In the genomic region with DNA sequence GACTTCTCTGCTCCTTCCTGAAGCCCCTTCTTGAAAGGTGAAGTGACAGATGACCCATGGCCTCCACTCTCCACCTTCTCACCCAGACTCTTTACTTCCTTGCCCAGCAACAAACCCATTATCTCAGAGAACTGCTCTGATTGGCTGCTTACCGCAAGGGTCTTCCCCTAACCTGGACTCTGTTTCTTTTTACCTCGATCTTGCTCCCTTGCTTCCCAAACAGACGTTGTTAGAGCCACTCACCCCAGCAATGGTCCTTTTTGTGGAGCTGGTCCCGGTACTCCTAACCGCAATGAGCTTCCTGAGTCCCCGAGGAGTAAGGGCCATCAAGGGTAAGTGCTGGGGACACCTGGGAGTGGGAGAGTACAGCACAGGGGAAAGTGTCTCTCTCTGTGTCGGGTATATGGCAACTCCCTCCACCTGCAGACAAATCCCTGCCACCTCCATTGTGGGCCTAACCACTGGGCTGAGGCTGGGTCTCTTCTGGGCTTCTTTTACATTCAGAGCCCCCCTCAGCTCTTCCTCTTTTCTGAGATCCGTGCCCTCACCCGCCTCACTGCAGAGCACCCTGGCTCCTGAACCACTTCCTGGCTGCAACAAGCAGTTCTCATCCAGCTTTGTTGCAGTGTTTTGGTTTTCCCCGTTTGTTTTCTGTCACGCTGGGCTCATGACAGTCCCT, we compare ENCODE assay signal across 13 mouse cellular contexts. TPM values are rescaled to one million over a fixed set of nuclear protein-coding genes. Genes with fewer than 3 reads are reported as not detected.
DNase-seq lines count a peak whose midpoint lies in the region; ATAC-seq and TF ChIP-seq lines count a peak whose summit lies in the region.
"Had no signal": no experiment of that assay in that cellular context is flagged by ENCODE, and none has a peak within 500 bp of the region (broad histone marks: within the 10 kb centered on the region; RNA-seq: fewer than 3 reads in every experiment).

A gene (plus strand): TSS at position 144 of the 679 bp plus-strand sequence.

- WGBS in heart, embryonic 16.5 days, result 28% methylated on average over 11 of the region's 11 CpGs
- WGBS in spleen, adult 2 months, result 3% methylated on average over 11 of the region's 11 CpGs

- no peaks in the 10 kb centered on the region for H3K9me3 ChIP-seq in heart, embryonic 16.5 days (replicated peaks; ENCODE audit: control insufficient read depth, low read length)

- peak within 1 kb of the TSS; percentile 10; the same call in 1 of the 2 replicates for H3K4me2 ChIP-seq in heart, embryonic 16.5 days (ENCODE audit: low read depth, low read length)

- no peak for DNase-seq in heart, adult 11 months
- peak; percentile 68 to 69 for DNase-seq in B cell, adult 2 months
- peak in 1 of 2 experiments; percentile 71 for DNase-seq in spleen, adult 2 months (ENCODE audit: low read depth in 1 of 2, low spot score in 2 of 2)
- DNase-seq in frontal cortex, postnatal 10 days (ENCODE audit: low spot score in 2 of 2), result no peak
- no peak for DNase-seq in urinary bladder, adult 2 months (ENCODE audit: low spot score)
- no peak for DNase-seq in urinary bladder, postnatal 14 days (ENCODE audit: low spot score)
- DNase-seq: cerebellum, postnatal 36 days; gastrocnemius, adult 2 months; heart, postnatal 36 days; kidney, postnatal 10 days; right cerebral cortex, adult 18-20 months had no signal

- TF ChIP-seq POLR2A in spleen, adult 2 months (IDR thresholded peaks at IDR 0.05; ENCODE audit: low read depth, low read length), result peak; percentile 11

- peak within 1 kb of the TSS; percentile 14; the same call in 1 of the 2 replicates for H3K4me3 ChIP-seq in heart, embryonic 16.5 days (ENCODE audit: low read length)
- peak within 1 kb of the TSS; percentile 69 for H3K4me3 ChIP-seq in spleen, adult 2 months (ENCODE audit: extremely low read depth, insufficient read depth, insufficient read length)
- H3K4me3 ChIP-seq: gastrocnemius, adult 2 months had no signal

- 0 out of 2 replicates have a peak within 1 kb of the TSS, but pooled peaks have one; percentile 6 for H3K27ac ChIP-seq in heart, embryonic 16.5 days (ENCODE audit: low read length)
- H3K27ac ChIP-seq in spleen, adult 2 months (ENCODE audit: insufficient read depth, low read length), result peak within 1 kb of the TSS; percentile 96
- H3K27ac ChIP-seq: gastrocnemius, adult 2 months had no signal

- no peak within 1 kb of the TSS for H3K9ac ChIP-seq in heart, embryonic 16.5 days (ENCODE audit: low read length)

- H3K36me3 ChIP-seq in heart, embryonic 16.5 days (ENCODE audit: control insufficient read depth, insufficient read depth), result no peaks in the 10 kb centered on the region
- H3K36me3 ChIP-seq in spleen, adult 2 months (ENCODE audit: control insufficient read depth, insufficient read depth, low read length), result peaks cover 9% of the 10 kb centered on the region

- ATAC-seq in heart, embryonic 16.5 days (replicated peaks; ENCODE audit: extremely low read depth, insufficient read depth, low FRiP score), result no peak
- ATAC-seq in hematopoietic stem cell, adult 5-6 weeks (replicated peaks in 1 of 2; ENCODE audit: insufficient read depth in 1 of 2, low FRiP score in 2 of 2, low TSS enrichment in 1 of 2, low read depth in 1 of 2, poor library complexity in 2 of 2, severe bottlenecking in 2 of 2), result peak; percentile 54 to 56

- TF ChIP-seq CTCF in spleen, adult 2 months (IDR thresholded peaks at IDR 0.05; ENCODE audit: extremely low read depth, insufficient read depth, insufficient read length, insufficient replicate concordance), result no peak

- no peaks in the 10 kb centered on the region for H3K27me3 ChIP-seq in heart, embryonic 16.5 days (ENCODE audit: control insufficient read depth, insufficient read depth, low read length)
- no peaks in the 10 kb centered on the region for H3K27me3 ChIP-seq in spleen, adult 2 months (ENCODE audit: control insufficient read depth, insufficient read depth, low read length)

- H3K4me1 ChIP-seq in heart, embryonic 16.5 days (ENCODE audit: control insufficient read depth, insufficient read depth, low read length), result no peaks in the 10 kb centered on the region
- H3K4me1 ChIP-seq in spleen, adult 2 months (ENCODE audit: control insufficient read depth, insufficient read depth, insufficient read length), result peaks cover 18% of the 10 kb centered on the region; the same call in 1 of the 2 replicates

RNA-seq across cellular contexts. Expression of the gene that starts here (rescaled TPM):
- 0.97 and 3.1 TPM in 2 replicates for polyA plus RNA-seq in heart, embryonic 16.5 days (2015; fragmentation: Nextera tagmentation; extraction: Ambion mirVana)
- total RNA-seq in hematopoietic stem cell, adult 5-6 weeks (2017), result 9.2 and 16.9 TPM in 2 replicates
- 228 and 326 TPM in 2 replicates for polyA plus RNA-seq in spleen, adult 2 months (2012; rRNA removed)
- polyA plus RNA-seq in urinary bladder, adult 2 months (2012; rRNA removed), result 1.7 and 2.1 TPM in 2 replicates
- total RNA-seq: gastrocnemius, adult 2 months; heart, postnatal 36 days had no signal

Comparison
In these comparisons a context has a peak if more than half of its experiments do, and no peak if none do; other contexts are left out.
1. RNA of the gene that starts here (polyA plus RNA-seq): 228 to 326 TPM in spleen, adult 2 months; 0.97 to 3.1 TPM in heart, embryonic 16.5 days and 1.7 to 2.1 TPM in urinary bladder, adult 2 months; every median in the first group is over 10 times any median in the second.
2. DNase-seq: peak in B cell, adult 2 months (2 of 2); none in heart, adult 11 months (single experiment), frontal cortex, postnatal 10 days (0 of 2), urinary bladder, adult 2 months (single experiment) and urinary bladder, postnatal 14 days (single experiment).